Mouse (Mus musculus) ES-Bruce4 (cell line): ENCODE measurements at regions not wholly inside any gene's neighbourhood (a gene's known extent, or its start where the extent isn't known, plus 50 kb on each side); places are given as distances from the start of the nearest gene placed in this dataset.

Source experiments
- CTCF ChIP-seq: IDR thresholded peaks from one replicate; pipeline ENCODE4 v1.8.1; 2011; ENCODE audit warnings: low read depth, low read length
- EP300 ChIP-seq: IDR thresholded peaks from 2 replicates; pipeline ENCODE4 v1.6.1; 2011; ENCODE audit warnings: low read depth, low read length; ENCODE audit not compliant: insufficient read depth
- POLR2A ChIP-seq: IDR thresholded peaks from one replicate; pipeline ENCODE4 v1.8.1; 2011; ENCODE audit warnings: low read length; ENCODE audit not compliant: insufficient read depth

DNA sequence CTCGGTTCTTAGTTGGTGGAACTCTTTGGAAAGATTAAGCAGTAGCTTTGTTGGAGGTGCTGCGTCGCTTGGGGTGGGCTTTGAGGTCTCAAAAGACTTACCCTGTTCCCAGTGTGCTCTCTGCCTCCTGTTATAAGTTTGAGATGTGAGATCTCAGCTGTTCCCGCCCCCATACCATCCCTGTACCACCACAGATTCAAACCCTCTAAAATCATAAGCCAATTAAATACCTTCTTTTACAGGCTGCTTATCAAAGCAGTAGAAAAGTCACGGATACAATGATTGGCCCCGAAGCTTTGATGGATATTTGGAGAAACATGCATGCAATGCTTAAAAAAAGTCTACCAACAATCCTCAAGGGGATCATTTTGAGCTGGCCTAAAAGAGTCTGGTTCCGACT is 152.6 kb downstream of the Enc1 start:
- no peak for TF ChIP-seq CTCF
- no peak for TF ChIP-seq EP300
- no peak for TF ChIP-seq POLR2A
